Mouse (Mus musculus) erythroblast, embryonic 14.5 days (primary cell): Measurements from ENCODE around the gene Atp1b3.

Experiments used
- GATA1 ChIP-seq: IDR thresholded peaks from 2 replicates; pipeline ENCODE4 v1.6.1; 2012; ENCODE audit warnings: low read length, inconsistent platforms, mixed read lengths
- TAL1 ChIP-seq: IDR thresholded peaks from 3 replicates; pipeline ENCODE4 v1.6.1; 2012; ENCODE audit warnings: low read length, inconsistent platforms, mixed read lengths

DNA sequence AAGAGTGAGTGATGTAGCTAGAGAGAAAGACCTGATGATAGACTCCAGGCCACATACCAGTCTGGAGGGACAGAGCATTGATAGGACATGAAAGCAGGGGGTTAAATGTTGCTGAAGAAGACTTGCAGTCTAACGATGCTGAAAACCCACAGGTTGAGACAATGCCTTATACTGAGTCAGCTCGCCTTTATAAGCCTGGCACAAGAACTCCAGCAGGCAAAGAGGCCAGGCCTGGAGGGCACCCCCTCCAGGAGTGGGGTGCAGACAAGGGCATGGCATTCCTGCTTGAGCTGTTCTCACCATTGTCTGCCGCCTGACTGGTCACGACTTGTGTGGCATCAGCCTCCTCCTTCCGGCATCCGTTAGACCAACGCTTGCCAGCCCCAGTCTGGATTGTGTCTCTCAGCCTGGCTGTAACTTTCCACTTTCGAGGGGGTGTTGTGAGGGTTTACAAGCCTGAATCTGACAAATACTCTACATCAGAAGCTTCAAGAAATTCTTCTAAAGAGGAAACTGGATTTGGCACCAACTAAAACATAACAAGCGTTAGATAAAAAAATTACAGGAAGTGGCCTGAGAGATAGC is 48.7 kb upstream of the Atp1b3 start:
- no peak for TF ChIP-seq TAL1
- no peak for TF ChIP-seq GATA1
